In genomic region chr11:9048011-9048702, GRCm38 (mm10) we compare ENCODE assay signal across 7 mouse cellular contexts. TPM values are rescaled to one million over a fixed set of nuclear protein-coding genes. Genes with fewer than 3 reads are reported as not detected.
DNase-seq lines count a peak whose midpoint lies in the region; ATAC-seq and TF ChIP-seq lines count a peak whose summit lies in the region.

Gene Gm11992 (plus strand): TSS chr11:9048594.

- H3K4me3 ChIP-seq in bone marrow, adult 2 months (replicated peaks; ENCODE audit: control insufficient read depth, low read depth, low read length): peak within 1 kb of the TSS; percentile 14
- H3K4me3 ChIP-seq in embryonic facial prominence, embryonic 14.5 days (ENCODE audit: low read depth, low read length): peak within 1 kb of the TSS; percentile 50
- peak within 1 kb of the TSS; percentile 67 for H3K4me3 ChIP-seq in kidney, adult 2 months (ENCODE audit: insufficient read depth, low read depth, low read length)
- H3K4me3 ChIP-seq in limb, embryonic 11.5 days (ENCODE audit: low read depth, low read length): peak within 1 kb of the TSS; percentile 35
- peak within 1 kb of the TSS; percentile 53 for H3K4me3 ChIP-seq in midbrain, embryonic 13.5 days (replicated peaks)
- peak within 1 kb of the TSS; percentile 66 for H3K4me3 ChIP-seq in small intestine, adult 2 months (ENCODE audit: low read depth, low read length)

- no peak for TF ChIP-seq CTCF in bone marrow, adult 2 months (IDR thresholded peaks at IDR 0.05; ENCODE audit: control insufficient read depth, insufficient read depth, low read length)
- TF ChIP-seq CTCF in kidney, adult 2 months (conservative IDR thresholded peaks at IDR 0.05; ENCODE audit: insufficient read depth, insufficient read length, low read depth, low read length): no peak
- no peak for TF ChIP-seq CTCF in small intestine, adult 2 months (IDR thresholded peaks at IDR 0.05; ENCODE audit: extremely low read depth, insufficient read length, insufficient replicate concordance, low read depth, low read length)

- H3K4me2 ChIP-seq in embryonic facial prominence, embryonic 14.5 days (ENCODE audit: low read depth, low read length): peak within 1 kb of the TSS; percentile 97
- peak within 1 kb of the TSS; percentile 88 for H3K4me2 ChIP-seq in limb, embryonic 11.5 days (ENCODE audit: low read depth, severe bottlenecking)
- H3K4me2 ChIP-seq in midbrain, embryonic 13.5 days (replicated peaks): peak within 1 kb of the TSS; percentile 91

- no peak for TF ChIP-seq POLR2A in bone marrow, adult 2 months (IDR thresholded peaks at IDR 0.05; ENCODE audit: borderline replicate concordance, control insufficient read depth, low read depth, low read length)
- no peak for TF ChIP-seq POLR2A in kidney, adult 2 months (IDR thresholded peaks at IDR 0.05; ENCODE audit: low read depth, low read length)
- no peak for TF ChIP-seq POLR2A in small intestine, adult 2 months (IDR thresholded peaks at IDR 0.05; ENCODE audit: low read depth, low read length)

- H3K27me3 ChIP-seq in embryonic facial prominence, embryonic 14.5 days (replicated peaks; ENCODE audit: control insufficient read depth, insufficient read depth, low read length): peaks cover 23% of the 10 kb centered on the region
- H3K27me3 ChIP-seq in kidney, adult 2 months (replicated peaks; ENCODE audit: control insufficient read depth, insufficient read depth, low read length): no peaks in the 10 kb centered on the region
- H3K27me3 ChIP-seq in limb, embryonic 11.5 days (ENCODE audit: control insufficient read depth, insufficient read depth, low read length): peaks cover 12% of the 10 kb centered on the region; the same call in 1 of the 2 replicates
- H3K27me3 ChIP-seq in midbrain, embryonic 13.5 days: peaks cover 25% of the 10 kb centered on the region
- H3K27me3 ChIP-seq in small intestine, adult 2 months (ENCODE audit: control insufficient read depth, insufficient read depth, low read length): no peaks in the 10 kb centered on the region

- no peaks in the 10 kb centered on the region for H3K36me3 ChIP-seq in embryonic facial prominence, embryonic 14.5 days (ENCODE audit: control insufficient read depth, insufficient read depth, low read length)
- H3K36me3 ChIP-seq in kidney, adult 2 months (ENCODE audit: control insufficient read depth, insufficient read depth, low read length): no peaks in the 10 kb centered on the region
- no peaks in the 10 kb centered on the region for H3K36me3 ChIP-seq in limb, embryonic 11.5 days (ENCODE audit: control insufficient read depth, insufficient read depth, low read length)
- no peaks in the 10 kb centered on the region for H3K36me3 ChIP-seq in midbrain, embryonic 13.5 days
- no peaks in the 10 kb centered on the region for H3K36me3 ChIP-seq in small intestine, adult 2 months (ENCODE audit: control insufficient read depth, insufficient read depth, low read length)

- peak; percentile 96 for DNase-seq in embryonic facial prominence, embryonic 14.5 days (ENCODE audit: low spot score)
- peak; percentile 83 to 85 for DNase-seq in heart, adult 18-20 months
- DNase-seq in kidney, adult 2 months: peak; percentile 97
- DNase-seq in limb, embryonic 11.5 days (ENCODE audit: low spot score): peak; percentile 90

- peaks cover 2% of the 10 kb centered on the region for H3K4me1 ChIP-seq in bone marrow, adult 2 months (ENCODE audit: control insufficient read depth, insufficient read depth, low read length)
- peaks cover 7% of the 10 kb centered on the region; the same call in 1 of the 2 replicates for H3K4me1 ChIP-seq in embryonic facial prominence, embryonic 14.5 days (ENCODE audit: control insufficient read depth, insufficient read depth, low read length)
- peaks cover 5% of the 10 kb centered on the region for H3K4me1 ChIP-seq in kidney, adult 2 months (ENCODE audit: control insufficient read depth, insufficient read depth, low read length)
- H3K4me1 ChIP-seq in limb, embryonic 11.5 days (ENCODE audit: control insufficient read depth, insufficient read depth, low read length): no peaks in the 10 kb centered on the region
- peaks cover 6% of the 10 kb centered on the region; the same call in 1 of the 2 replicates for H3K4me1 ChIP-seq in midbrain, embryonic 13.5 days (replicated peaks)
- peaks cover 6% of the 10 kb centered on the region for H3K4me1 ChIP-seq in small intestine, adult 2 months (ENCODE audit: control insufficient read depth, insufficient read depth, insufficient read length, low read length)

- 5% methylated on average over 21 of the region's 21 CpGs for WGBS in bone marrow, adult 2 months
- 3% methylated on average over 21 of the region's 21 CpGs for WGBS in embryonic facial prominence, embryonic 14.5 days
- WGBS in kidney, adult 2 months: 2% methylated on average over 21 of the region's 21 CpGs
- WGBS in limb, embryonic 11.5 days: 4% methylated on average over 21 of the region's 21 CpGs
- WGBS in midbrain, embryonic 13.5 days: 4% methylated on average over 21 of the region's 21 CpGs
- WGBS in small intestine, adult 2 months: 3% methylated on average over 21 of the region's 21 CpGs

- H3K27ac ChIP-seq in bone marrow, adult 2 months (ENCODE audit: control insufficient read depth, insufficient read depth, low read depth, low read length, poor library complexity): no peak within 1 kb of the TSS
- no peak within 1 kb of the TSS for H3K27ac ChIP-seq in embryonic facial prominence, embryonic 14.5 days (replicated peaks; ENCODE audit: low read depth, low read length)
- peak within 1 kb of the TSS; percentile 70 for H3K27ac ChIP-seq in kidney, adult 2 months (ENCODE audit: insufficient read depth, low read depth, low read length)
- no peak within 1 kb of the TSS for H3K27ac ChIP-seq in limb, embryonic 11.5 days (replicated peaks; ENCODE audit: low read depth, low read length)
- H3K27ac ChIP-seq in midbrain, embryonic 13.5 days: no peak within 1 kb of the TSS
- 0 out of 2 replicates have a peak within 1 kb of the TSS, but pooled peaks have one; percentile 15 for H3K27ac ChIP-seq in small intestine, adult 2 months (ENCODE audit: insufficient read depth, low read depth, low read length)

- peak; percentile 100 for ATAC-seq in embryonic facial prominence, embryonic 14.5 days (ENCODE audit: low read depth)
- ATAC-seq in limb, embryonic 11.5 days (ENCODE audit: insufficient number of reproducible peaks, low FRiP score, low TSS enrichment, low read depth): peak; percentile 100
- peak; percentile 100 for ATAC-seq in midbrain, embryonic 13.5 days

- H3K9me3 ChIP-seq in embryonic facial prominence, embryonic 14.5 days (ENCODE audit: control insufficient read depth, low read length): no peaks in the 10 kb centered on the region
- H3K9me3 ChIP-seq in limb, embryonic 11.5 days (ENCODE audit: control insufficient read depth, low read length): no peaks in the 10 kb centered on the region
- no peaks in the 10 kb centered on the region for H3K9me3 ChIP-seq in midbrain, embryonic 13.5 days

- peak within 1 kb of the TSS; percentile 54 for H3K9ac ChIP-seq in embryonic facial prominence, embryonic 14.5 days (ENCODE audit: low read depth, low read length)
- H3K9ac ChIP-seq in limb, embryonic 11.5 days (ENCODE audit: low read length): no peak within 1 kb of the TSS
- H3K9ac ChIP-seq in midbrain, embryonic 13.5 days (replicated peaks): peak within 1 kb of the TSS; percentile 42

RNA-seq across cellular contexts. Expression of gene Gm11992, which starts in this region (rescaled TPM):
- polyA plus RNA-seq in bone marrow, adult 2 months (2011; ENCODE audit: insufficient read depth, insufficient read length, low replicate concordance, missing spikeins): not detected in 2 replicates
- polyA plus RNA-seq in embryonic facial prominence, embryonic 14.5 days (2014; fragmentation: Nextera tagmentation; extraction: Ambion mirVana): 1.5 and 2.4 TPM in 2 replicates
- 1 to 10 TPM in 1 of 2 experiments, under 1 TPM in 1; 0.57 to 1.0 TPM for total RNA-seq in heart, adult 18-20 months (2021)
- 22.0 and 28.5 TPM in 2 replicates for polyA plus RNA-seq in kidney, adult 2 months (2012; rRNA removed)
- 0.13 and 0.27 TPM in 2 replicates for polyA plus RNA-seq in limb, embryonic 11.5 days (2014; fragmentation: Nextera tagmentation; extraction: Ambion mirVana)
- 0.73 and 0.77 TPM in 2 replicates for polyA plus RNA-seq in midbrain, embryonic 13.5 days (2015; fragmentation: Nextera tagmentation; extraction: Ambion mirVana)
- 0.88 and 1.3 TPM in 2 replicates for polyA plus RNA-seq in small intestine, adult 2 months (2012; rRNA removed)

Comparison
In these comparisons a context has a peak if more than half of its experiments do, and no peak if none do; other contexts are left out.
1. Peak in DNase-seq, ATAC-seq, H3K4me3 ChIP-seq and H3K4me2 ChIP-seq in limb, embryonic 11.5 days; RNA of the gene not detected or under 1 TPM.
2. Peak in ATAC-seq, H3K4me3 ChIP-seq, H3K9ac ChIP-seq and H3K4me2 ChIP-seq in midbrain, embryonic 13.5 days; RNA of the gene not detected or under 1 TPM.
3. H3K27ac ChIP-seq: peak in kidney, adult 2 months (single experiment) and small intestine, adult 2 months (single experiment); none in bone marrow, adult 2 months (single experiment), embryonic facial prominence, embryonic 14.5 days (single experiment), limb, embryonic 11.5 days (single experiment) and midbrain, embryonic 13.5 days (single experiment).
4. H3K4me3 ChIP-seq: peak in every context shown above with its lines; median percentile 67 in kidney, adult 2 months; 66 in small intestine, adult 2 months; 53 in midbrain, embryonic 13.5 days; 50 in embryonic facial prominence, embryonic 14.5 days; 35 in limb, embryonic 11.5 days; 14 in bone marrow, adult 2 months.
5. Peak in every context shown above with its lines, with median percentiles within 50 percentile points of each other: ATAC-seq, DNase-seq and H3K4me2 ChIP-seq.